Mouse (Mus musculus) MN1 (cell line): Measurements from ENCODE around the gene Itga9.

Source experiments
- DNase-seq: peaks from one replicate; pipeline ENCODE4 v3.0.0-alpha.2; 2016; ENCODE audit warnings: low spot score

Gene Itga9

DNA sequence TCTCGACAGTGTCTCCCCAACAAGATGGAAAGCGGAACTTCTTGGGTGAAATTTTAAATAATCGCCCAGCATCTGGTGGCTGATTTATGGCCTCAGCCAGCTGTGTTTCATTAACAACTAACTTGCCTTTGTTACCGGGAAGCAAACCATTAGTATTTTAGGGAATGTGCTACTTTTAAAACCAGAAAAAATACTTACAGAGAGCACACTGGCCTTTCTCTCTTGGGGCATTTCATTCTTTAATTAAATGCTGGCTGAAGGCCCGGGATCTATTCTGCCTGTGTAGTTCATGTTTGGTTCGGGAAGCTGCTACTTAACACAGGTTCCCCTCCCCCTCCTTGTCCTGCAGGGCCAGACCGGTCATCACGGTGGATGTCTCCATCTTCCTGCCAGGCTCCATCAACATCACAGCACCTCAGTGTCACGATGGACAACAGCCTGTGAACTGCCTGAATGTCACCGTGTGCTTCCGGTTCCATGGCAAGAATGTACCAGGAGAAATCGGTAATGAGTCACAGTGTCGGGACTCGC, 82.5 kb downstream of the Itga9 start:
- DNase-seq = no peak

DNA sequence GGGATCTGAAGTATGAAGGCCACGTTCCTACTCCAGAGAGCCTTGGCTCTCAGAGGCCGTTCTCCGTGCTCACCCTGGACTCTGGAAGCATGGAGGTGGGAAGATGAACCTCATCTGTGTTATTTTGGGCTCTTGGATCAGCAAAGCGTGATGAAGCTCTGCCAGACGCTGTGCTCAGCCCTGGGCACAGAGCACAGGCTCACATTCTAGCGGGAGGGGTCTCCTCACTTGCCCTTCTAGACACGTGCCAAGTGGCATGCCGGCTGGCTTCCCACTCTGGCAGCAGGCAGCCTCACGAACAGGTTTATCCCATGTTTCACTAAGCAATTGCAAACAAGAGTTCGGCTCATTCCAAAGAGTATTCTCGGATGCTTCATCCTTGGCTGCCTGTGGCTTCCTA, 86.8 kb downstream of the Itga9 start:
- no peak for DNase-seq

DNA sequence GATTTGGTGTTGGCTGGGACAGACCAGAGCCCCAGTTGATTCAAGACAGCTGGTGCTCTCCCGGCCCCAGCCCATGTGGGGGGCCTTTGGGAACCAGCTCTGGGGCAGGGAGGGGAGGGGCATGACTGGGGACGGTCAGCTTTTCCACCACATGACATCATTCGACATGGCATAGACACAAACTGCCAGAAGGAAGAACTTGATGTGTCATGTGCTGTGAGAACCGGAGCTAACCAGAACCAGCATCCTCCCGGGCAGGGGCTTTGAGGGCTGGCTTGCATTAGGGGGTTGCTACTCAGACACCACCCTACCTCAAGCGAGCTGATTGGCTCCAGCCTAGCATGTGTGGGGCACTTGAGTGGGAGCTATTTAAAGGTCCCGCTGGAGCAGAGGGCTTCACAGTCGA, 87.9 kb downstream of the Itga9 start:
- DNase-seq = no peak

DNA sequence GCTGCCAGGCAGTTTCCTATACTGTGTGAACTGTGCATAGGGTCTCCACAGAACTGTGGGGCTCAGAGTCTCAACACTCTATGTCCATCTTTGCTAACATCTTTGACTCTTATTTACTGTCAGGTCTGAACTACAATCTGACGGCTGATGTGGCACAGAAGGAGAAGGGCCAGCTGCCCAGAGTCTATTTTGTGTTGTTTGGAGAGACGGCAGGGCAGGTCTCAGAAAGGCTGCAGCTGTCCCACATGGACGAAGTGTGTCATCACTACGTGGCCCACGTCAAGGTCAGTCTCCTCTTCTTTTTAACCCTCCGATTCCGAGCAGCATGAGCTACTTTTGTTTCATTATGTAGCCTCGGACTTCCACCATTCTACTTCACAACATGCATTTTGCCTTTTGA, 91.7 kb downstream of the Itga9 start:
- no peak for DNase-seq

DNA sequence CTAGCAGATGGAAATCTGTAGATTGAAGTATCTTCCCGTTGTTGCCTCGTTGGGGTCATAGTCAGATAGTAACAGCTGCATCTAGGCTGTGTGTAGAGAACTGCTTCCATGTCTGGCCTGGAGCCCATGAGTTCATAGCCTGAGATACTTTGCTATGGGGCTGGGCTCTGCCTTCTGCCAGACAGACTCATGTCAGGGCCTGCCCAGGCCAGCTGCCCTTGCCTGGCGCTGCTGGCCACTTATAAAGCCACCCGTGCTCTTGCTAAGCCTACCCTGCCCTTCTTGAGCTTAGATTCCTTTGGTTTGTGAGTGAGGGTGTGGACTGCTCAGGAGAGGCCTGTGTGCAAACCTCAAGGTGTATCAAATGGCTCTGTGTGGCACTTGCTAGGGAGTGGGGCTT, 93.2 kb downstream of the Itga9 start:
- DNase-seq = no peak

DNA sequence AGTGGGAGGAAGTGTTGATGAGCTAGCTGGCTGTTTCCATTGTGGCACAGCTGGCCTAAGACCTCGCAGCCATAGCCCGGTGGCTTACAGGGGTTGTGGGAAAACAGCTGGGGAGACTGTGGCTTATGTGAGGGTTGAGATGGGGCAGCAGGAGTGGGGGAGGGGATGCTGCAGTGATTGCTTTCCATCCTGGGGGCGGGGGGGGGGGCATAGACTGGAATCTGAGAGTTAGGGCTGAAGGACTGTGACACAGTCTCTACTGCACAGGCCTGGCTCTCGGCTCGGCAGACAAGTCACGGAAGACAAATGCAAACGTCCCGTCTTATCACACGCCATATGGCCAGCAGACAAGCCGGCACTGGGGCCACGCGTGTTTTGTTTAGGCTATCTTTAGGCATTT, 94.4 kb downstream of the Itga9 start:
- DNase-seq = no peak

DNA sequence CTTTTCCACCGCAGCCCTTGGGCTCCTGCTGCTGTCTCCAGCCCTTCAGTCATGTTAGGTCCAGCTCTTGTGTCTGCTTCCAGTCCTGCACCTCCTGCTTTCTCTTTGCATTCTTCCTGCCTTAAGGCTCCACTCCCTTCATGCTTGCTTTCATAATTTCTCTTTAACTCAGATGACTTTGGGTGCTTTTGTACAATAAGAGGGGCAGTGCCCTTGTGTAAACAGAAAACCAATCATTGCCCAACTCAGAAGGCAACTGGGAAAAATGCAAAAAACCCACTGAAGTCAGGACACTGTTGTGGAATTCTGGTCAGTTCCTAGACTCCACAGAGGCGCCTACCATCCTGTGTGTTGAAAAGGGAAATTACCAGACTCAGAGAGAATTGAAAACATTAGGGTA, 95.3 kb downstream of the Itga9 start:
- no peak for DNase-seq

DNA sequence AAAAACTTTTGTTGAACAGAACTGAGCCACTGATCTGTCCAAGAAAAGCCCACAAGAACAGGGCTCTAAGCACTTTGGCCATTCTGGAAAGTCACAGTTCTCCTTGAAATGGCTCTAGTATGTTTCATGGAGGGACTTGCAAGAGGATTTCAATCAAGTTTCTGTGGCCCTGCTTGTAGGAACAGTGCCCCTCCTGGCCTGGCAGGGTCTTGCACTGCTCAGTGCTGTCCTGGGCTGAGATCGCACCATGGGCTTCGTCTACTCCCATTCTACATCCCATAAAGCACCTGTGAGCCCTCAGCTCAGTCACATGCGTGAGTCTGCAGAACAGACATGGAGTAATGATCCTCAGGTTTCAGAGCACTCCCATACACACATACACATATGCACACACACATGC, 96.7 kb downstream of the Itga9 start:
- DNase-seq = no peak

DNA sequence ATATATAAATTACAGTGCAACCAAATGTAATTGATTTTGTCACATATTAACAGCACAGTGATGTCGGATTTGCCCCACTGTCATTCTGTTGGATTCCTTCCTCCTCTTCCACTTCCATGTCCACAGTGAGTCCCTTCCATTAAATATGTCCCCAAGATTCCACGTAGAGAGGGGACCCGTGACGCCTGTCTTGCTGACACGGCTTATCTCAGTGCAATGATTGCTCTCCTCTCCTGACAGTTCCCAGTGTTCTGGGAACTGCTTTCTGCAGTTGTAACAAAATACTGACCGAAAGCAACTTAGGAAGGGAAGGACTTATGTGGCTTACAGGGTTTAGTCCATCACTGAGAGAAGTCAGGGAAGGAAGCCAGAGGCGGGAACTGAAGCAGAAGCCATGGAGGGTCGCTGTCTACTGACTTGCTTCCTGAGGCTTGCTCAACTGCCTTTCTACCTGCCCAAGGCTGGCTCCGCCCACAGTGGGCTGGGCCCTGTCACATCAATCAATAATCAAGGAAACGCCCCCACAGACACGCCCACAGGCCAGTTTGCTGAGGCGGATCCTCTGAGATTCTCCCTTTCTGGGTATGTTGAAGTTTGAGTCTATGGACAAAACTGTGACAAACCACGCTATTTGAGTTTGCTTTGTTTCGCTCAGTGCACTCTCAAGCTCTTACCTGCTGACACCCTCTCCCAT, 99.0 kb downstream of the Itga9 start:
- DNase-seq = no peak

DNA sequence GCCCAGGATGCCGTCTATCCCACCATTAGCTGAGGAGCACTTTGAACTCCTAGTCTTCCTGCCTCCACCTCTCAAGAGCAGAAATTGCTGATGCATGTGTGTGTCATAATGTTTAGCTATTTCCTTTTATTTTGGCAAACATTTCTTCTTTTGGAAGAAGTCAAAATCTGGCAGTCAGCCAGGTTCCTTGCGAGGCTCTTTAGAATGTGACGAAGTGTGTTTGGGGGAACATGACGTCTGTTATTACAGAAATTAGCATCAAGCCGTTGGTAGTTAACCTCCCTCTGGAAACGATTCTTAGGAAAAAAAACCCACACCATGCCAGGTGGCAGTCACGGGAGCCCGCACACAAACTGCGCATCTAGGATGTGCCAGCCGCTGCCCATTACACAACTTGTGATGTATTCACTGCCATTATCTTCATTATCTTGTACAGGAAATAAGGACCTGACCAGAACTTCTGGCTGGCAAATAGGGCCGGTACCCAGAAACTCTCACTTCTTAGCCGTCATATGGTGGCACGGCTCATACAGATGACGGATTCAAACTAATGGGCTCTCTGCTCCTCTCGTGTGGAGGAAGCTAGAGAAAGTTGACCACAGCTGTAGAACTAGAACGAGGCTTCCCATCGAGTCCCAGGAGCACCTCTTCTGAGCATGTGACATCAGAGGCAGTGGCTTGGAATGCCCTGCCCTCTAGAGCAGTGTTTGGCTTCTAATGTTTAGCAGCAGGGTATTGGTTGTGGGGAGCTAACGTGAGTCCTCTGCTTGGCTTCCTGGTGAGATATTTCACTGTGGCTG, 99.9 kb downstream of the Itga9 start:
- DNase-seq = no peak

DNA sequence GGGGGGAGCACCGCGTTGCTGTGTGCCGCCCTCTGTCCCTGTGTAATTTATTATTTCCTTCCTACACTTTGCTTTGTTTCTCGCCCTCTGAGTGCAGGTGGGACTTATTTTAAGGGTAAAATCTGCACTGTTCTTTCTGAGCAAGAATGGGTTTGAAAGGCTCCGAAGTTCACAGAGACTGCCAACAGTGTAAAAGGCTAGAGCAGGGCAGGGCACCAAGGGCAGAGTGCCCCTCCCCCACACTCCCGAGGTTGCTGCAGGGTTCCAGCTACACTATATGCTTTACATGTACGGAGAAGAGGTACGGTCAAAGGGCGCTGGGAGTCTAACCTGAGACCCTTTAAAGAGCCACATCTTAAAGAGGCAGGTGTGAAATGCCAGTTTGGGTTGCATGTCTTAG, 104.1 kb downstream of the Itga9 start:
- no peak for DNase-seq

DNA sequence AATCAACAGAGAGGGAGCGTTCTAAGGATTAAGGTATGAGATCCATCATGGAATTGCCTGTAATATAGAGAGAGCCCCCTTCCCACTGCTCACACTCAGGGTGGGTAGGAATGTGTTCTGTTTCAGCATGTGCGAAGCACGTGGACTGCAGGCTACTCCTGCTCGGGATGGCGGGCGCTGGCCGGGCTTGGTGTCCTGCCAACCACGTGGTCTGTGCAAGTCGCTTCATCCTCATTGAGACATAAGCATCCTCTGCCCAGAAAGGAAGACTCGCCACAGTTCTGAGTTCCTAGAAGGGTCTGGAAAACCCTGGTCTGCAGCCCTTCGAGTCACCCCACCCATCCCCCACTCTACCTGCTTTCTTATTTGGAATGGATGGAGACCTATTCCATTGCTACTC, 105.3 kb downstream of the Itga9 start:
- DNase-seq = no peak

DNA sequence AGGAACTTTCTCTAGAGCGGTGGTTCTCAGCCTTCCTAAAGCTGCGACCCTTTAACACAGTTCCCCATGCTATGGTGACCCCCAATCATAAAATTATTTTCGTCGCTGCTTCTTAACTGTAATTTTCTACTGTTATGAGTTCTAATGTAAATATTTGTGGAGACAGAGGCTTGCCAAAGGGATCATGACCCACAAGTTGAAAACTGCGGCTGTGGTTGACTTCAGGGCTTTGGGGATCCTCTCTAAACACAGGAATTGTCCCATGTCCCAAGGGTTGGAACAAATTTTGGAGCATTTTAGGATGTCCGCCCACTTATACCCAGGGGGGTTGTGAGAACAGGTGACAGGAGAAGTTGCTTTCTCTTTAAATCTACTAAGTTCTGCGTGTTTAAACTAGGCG, 107.0 kb downstream of the Itga9 start:
- DNase-seq = no peak

DNA sequence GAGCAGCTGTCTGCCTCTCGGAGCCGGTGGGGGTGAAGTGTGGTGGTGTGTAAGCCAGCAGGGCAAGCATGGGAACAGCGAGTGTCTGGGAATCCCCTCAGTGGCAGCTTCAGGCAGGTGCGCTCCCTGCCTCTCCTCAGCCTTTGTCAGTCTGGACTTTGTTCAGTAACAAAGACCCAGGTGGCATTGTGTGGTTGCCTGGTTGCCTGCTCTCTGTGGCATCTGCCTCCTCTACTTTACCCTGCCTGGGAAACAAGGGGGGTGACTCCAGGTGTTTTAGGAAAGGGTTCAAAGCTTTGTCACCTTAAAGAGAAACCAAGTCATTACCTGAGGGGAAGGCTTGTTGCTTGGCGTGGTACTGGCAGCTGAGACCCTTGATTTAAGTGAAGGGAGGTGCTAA, 108.0 kb downstream of the Itga9 start:
- no peak for DNase-seq

DNA sequence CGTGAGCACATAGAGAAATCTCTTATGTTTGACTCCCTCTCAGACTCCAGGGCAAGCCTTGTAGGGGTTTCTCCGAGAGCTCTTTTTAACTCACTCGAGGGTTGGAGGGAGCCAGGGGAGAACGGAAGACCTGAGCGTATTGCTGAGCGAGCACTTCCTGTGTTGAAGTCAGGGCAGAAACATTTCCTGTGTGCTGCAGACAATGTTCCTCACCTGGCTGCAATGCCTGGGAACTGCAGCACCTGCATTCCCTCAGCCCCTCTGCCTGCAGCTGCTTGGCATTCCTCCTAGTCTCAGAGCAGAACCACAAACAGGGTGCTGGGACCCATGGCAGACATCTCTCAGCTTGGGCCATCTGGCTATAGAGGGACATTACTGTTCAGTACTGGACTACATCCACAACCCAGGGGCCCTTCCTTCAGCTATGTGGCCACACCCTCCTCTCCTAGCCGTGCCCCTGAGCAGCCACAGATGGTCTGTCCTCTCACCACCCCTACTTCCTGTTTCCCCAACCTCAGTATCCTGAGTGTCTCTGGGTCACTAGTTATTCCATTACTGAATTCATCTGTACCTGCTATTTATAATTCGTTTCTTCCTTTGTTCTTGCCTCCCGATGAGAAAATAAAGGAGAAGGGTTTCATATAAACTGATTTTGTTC, 109.6 kb downstream of the Itga9 start:
- DNase-seq = no peak

DNA sequence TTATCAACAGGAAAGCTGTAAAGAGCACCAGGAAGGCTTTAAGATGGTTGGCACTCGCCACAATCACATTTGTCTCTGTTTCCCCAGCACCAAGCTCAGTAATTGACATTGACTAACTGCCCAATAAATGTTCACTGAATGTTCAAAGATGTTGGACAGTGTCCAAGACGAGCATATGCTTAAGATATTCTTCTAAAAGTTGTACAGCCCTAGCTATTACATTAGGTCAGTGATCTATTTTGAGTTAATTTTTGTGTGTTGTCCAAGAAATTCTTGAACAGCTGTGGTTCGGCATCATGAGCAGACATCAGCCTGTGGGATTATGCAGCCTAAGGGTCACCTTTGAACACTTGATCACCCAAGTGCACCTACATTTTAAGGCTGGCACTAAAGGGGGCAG, 110.9 kb downstream of the Itga9 start:
- no peak for DNase-seq

DNA sequence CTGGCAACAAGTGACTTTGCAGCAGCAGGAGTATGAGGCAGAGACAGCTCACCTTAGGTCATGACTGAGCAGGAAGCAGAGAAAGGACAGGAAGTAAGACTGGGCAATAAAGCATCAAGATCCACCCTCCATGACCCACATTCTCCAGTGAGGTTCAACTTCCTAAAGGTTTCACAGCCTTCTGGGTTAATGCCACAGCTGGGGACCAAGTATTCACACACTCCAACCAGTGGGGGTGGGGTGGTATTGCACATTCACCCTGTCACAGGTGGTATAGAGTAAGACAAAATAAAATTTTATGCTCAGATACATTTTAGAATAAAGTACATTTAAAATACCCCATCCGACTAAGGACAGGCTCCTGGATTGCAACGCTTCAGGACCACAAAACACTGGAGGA, 112.0 kb downstream of the Itga9 start:
- DNase-seq = no peak

DNA sequence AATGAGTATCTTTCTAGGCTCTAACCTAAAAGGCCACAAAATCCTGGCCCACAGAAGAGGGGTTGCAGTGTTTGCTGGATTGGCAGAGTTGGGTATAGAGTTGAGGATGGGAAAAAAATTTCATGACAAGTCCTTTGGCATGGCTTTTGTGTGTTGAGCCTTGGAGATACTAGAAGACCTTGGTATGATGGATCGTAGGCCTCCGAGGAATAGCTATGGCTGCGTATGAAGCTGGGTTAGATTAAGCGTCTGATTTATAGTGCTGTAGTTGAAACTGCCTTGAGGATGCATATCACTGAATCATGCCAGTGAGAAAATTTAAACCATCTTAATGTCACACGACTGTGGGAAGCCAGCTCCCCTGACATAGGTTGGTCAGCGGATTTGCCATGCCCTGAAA, 114.6 kb downstream of the Itga9 start:
- DNase-seq = no peak

DNA sequence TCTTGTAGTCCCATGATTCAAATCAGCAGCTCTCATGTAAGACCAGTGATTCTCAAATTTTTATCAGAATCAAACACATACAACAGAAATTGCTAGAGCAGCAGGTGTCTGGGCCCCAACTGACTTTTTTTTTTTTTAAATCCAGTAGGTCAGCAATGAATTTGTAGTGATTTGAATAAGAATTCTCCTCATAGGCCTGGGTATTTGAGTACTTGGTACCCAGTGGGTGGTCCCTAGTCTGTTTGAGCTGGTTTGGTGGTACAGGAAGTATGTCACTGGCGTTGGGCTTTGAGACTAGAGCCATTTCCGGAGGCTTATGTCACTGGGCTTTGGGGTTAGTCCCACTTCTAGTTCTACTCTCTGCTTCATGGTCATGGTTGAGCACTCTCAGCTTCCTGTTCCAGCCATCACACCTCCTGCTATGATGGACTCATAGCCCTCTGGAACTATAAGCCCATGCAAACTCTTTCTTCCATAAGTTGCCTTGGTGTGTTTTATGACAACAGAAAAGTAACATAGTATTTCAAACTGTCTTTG, 116.4 kb downstream of the Itga9 start:
- DNase-seq = no peak

DNA sequence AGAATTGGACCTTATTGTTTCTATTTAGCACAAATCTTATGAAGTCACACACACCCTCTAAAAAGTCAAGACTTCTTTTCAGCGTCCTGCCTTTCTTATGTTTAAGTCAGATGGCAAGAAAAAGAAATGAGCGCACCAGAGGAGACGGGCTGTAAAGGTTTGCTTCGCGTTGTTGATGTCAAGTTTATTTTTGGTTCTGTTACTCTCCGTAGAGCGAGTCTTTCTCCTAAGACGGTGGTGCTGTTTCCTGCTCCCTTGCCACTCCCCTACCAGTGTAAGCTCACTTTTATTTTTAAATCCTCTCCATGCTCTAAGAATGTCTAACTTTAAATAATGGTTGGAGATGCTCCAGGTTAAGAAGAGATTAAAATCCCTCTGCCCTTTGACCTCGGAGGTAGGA, 118.6 kb downstream of the Itga9 start:
- no peak for DNase-seq

DNA sequence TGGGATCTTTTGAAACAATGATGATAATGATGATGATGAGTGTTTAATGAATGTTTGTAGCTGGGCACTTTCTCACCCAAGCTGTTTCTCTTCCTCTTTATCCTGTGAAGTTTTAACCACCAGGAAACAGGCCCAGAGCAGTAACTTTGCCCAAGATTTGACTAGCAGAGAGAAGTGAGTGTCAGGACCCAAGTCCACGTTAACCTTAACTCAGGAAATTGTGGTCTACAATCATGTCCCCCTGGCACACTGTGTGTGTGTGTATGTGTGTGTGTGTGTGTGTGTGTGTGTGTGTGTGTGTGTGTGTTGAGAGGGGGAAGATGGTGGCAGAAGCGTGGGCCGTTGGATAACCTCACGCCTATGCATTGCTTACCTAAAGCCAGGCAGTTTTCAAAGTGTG, 120.1 kb downstream of the Itga9 start:
- no peak for DNase-seq

DNA sequence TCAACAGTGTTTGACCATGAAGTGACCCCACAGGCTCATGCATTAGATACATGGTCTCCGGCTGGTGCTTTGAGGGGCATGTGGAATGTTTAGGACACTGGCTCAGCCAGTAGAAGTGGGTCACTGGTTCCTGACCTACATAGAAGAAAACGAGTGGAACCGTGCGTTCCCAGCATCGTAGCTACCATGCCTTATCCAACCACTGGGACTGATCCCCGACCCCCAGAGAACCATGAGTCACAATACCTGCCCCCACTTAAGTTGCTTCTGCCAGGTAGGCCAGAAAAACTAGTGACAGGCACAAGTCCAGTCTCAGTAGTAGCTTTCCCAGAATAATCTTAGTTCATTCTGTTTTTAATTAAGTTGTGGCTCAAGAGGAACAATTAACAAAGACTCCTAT, 121.8 kb downstream of the Itga9 start:
- DNase-seq = no peak

DNA sequence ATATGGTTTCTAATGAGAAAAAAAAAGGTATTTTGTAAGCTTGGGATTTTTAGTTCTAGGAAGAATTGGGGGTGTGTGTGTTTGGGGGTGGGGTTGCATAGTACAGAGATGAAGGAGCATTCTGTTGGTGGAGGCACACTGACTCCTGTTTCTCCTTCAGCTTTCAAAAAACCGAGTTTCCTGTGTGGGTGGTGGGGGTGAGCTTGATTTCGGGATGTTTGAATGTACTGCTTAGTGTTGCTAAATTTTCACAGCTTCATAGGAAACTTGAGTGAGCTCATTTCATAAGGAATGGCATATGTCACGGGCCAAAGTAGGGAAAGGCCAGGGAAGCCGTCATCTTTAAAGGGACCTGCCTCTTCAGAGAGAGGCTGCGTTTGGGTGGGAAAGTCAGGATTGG, 122.5 kb downstream of the Itga9 start:
- DNase-seq = no peak
